ENCODE assay signal across 8 mouse cellular contexts in the genomic region with DNA sequence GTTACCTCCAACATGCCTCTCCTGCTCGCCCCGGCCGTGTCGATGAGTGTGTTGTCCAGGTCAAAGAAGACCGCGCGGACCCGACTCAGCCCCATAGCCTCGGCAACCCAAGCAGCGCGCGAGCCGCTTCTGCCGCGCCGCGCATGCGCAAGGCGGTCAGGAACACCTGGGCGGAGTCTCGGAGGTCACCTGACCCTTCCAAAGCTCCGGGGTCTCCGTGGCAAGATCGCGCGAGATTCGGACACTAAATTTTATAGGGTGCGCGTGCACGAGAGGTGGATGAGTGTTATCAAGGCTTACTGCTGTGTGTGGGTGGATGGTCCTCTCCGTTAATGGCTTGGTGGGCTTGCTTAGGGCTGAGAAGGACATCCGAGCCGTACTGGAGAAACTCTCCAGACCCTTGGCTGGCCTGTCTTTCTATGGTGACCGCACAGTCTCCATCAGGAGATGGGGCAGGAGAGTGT. TPM values are rescaled to one million over a fixed set of nuclear protein-coding genes. Genes with fewer than 3 reads are reported as not detected.
DNase-seq lines count a peak whose midpoint lies in the region; ATAC-seq and TF ChIP-seq lines count a peak whose summit lies in the region.

Ninl (minus strand) TSS at position 151 of the 464 bp plus-strand sequence.
Nanp (minus strand) TSS at position 167 of the 464 bp plus-strand sequence.

- H3K4me3 ChIP-seq in cortical plate, adult 2 months (ENCODE audit: insufficient read depth, low read length): peak within 1 kb of the TSS; percentile 97
- peak within 1 kb of the TSS; percentile 99 for H3K4me3 ChIP-seq in megakaryocyte, embryonic 14.5 days (replicated peaks)

- peak; percentile 79 to 89 for DNase-seq in gastrocnemius, adult 8-10 months (ENCODE audit: low spot score in 2 of 2)
- peak; percentile 92 for DNase-seq in hindlimb bud, embryonic 11.5 days (ENCODE audit: extremely low spot score, low read depth, low spot score)
- peak; percentile 82 to 93 for DNase-seq in left cerebral cortex, adult 8-10 months (ENCODE audit: low spot score in 2 of 2)
- DNase-seq in right cerebral cortex, postnatal 10 days (ENCODE audit: low spot score in 2 of 2): peak; percentile 96
- DNase-seq in urinary bladder, postnatal 25 days (ENCODE audit: low spot score): peak; percentile 91

- H3K27ac ChIP-seq in cortical plate, adult 2 months (ENCODE audit: insufficient read depth, low read length): peak within 1 kb of the TSS; percentile 95

- H3K36me3 ChIP-seq in megakaryocyte, embryonic 14.5 days (replicated peaks; ENCODE audit: low read length): peaks cover 9% of the 10 kb centered on the region

- no peaks in the 10 kb centered on the region for H3K27me3 ChIP-seq in megakaryocyte, embryonic 14.5 days (replicated peaks)

- TF ChIP-seq CTCF in cortical plate, adult 2 months (IDR thresholded peaks at IDR 0.05; ENCODE audit: extremely low read depth, insufficient read depth, low read length): no peak

- ATAC-seq in activated CD4-positive, CD25-positive, alpha-beta regulatory T cell, adult 4 months: peak; percentile 89

- H3K9me3 ChIP-seq in megakaryocyte, embryonic 14.5 days: no peaks in the 10 kb centered on the region

- peak; percentile 56 for TF ChIP-seq POLR2A in cortical plate, adult 2 months (IDR thresholded peaks at IDR 0.05; ENCODE audit: extremely low read depth, insufficient read depth, low read length)

- peaks cover 5% of the 10 kb centered on the region for H3K4me1 ChIP-seq in cortical plate, adult 2 months (ENCODE audit: control insufficient read depth, insufficient read depth, low read length)
- H3K4me1 ChIP-seq in megakaryocyte, embryonic 14.5 days: peaks cover 39% of the 10 kb centered on the region

RNA-seq across cellular contexts. Expression of gene Ninl, which starts in this region (rescaled TPM):
- polyA plus RNA-seq in activated CD4-positive, CD25-positive, alpha-beta regulatory T cell, adult 4 months (2017; shearing (Covaris generic)): not detected
- 6.5 and 7.2 TPM in 2 replicates for polyA plus RNA-seq in cortical plate, adult 2 months (2012; rRNA removed)
- total RNA-seq in gastrocnemius, adult 8-10 months (2022): under 1 TPM in 2 of 4 experiments, not detected in 2; 0.22 to 0.65 TPM
- total RNA-seq in left cerebral cortex, adult 8-10 months (2022): 10 to 100 TPM in 1 of 4 experiments, 1 to 10 TPM in 3; 5.8 to 10.5 (median 7.6) TPM
- 4.3 and 9.3 TPM in 2 replicates for polyA plus RNA-seq in megakaryocyte, embryonic 14.5 days (2012; ENCODE audit: insufficient read depth, low replicate concordance)

RNA-seq across cellular contexts. Expression of gene Nanp, which starts in this region (rescaled TPM):
- polyA plus RNA-seq in activated CD4-positive, CD25-positive, alpha-beta regulatory T cell, adult 4 months (2017; shearing (Covaris generic)): 10 to 100 TPM; 36.7 to 37.3 TPM
- polyA plus RNA-seq in cortical plate, adult 2 months (2012; rRNA removed): 19.7 and 20.5 TPM in 2 replicates
- 1 to 10 TPM; 2.6 to 3.8 (median 3.2) TPM for total RNA-seq in gastrocnemius, adult 8-10 months (2022)
- total RNA-seq in left cerebral cortex, adult 8-10 months (2022): 10 to 100 TPM; 23.4 to 27.2 (median 26.3) TPM
- 2.9 and 7.9 TPM in 2 replicates for polyA plus RNA-seq in megakaryocyte, embryonic 14.5 days (2012; ENCODE audit: insufficient read depth, low replicate concordance)

Comparison
In these comparisons a context has a peak if more than half of its experiments do, and no peak if none do; other contexts are left out.
1. Peak in every context shown above with its lines: DNase-seq, ATAC-seq, H3K4me3 ChIP-seq and H3K27ac ChIP-seq.
2. RNA of gene Ninl (total RNA-seq): 5.8 to 10.5 TPM in left cerebral cortex, adult 8-10 months; 0.22 to 0.65 TPM in gastrocnemius, adult 8-10 months; every median in the first group is over 4 times any median in the second.
3. RNA of gene Nanp (total RNA-seq): 23.4 to 27.2 TPM in left cerebral cortex, adult 8-10 months; 2.6 to 3.8 TPM in gastrocnemius, adult 8-10 months; every median in the first group is over 4 times any median in the second.